Mouse (Mus musculus) CD4-positive helper T cell, adult 2 months (primary cell): ENCODE measurements around the gene Olfr1148.

Experiments used
- DNase-seq: peaks from one replicate; pipeline ENCODE4 v3.0.0-alpha.2; 2012; ENCODE audit warnings: low read depth, missing footprints, low spot score

Gene Olfr1148

GRCm38 (mm10) chr2:87830233-87830632 is at the start of gene Olfr1148:
TSS of gene Olfr1148 (plus strand) at chr2:87830533.
- no peak for DNase-seq

- DNase-seq = no peak
Observed at GRCm38 (mm10) chr2:87800292-87800691, 30.0 kb upstream of the Olfr1148 start, which contains the start of gene Olfr1143. TSS of gene Olfr1143 (plus strand) at chr2:87800592.

GRCm38 (mm10) chr2:87809522-87809921 is 20.8 kb upstream of the Olfr1148 start, which contains the start of gene Olfr1145:
TSS of gene Olfr1145 (plus strand) at chr2:87809822.
- DNase-seq = no peak

DNA sequence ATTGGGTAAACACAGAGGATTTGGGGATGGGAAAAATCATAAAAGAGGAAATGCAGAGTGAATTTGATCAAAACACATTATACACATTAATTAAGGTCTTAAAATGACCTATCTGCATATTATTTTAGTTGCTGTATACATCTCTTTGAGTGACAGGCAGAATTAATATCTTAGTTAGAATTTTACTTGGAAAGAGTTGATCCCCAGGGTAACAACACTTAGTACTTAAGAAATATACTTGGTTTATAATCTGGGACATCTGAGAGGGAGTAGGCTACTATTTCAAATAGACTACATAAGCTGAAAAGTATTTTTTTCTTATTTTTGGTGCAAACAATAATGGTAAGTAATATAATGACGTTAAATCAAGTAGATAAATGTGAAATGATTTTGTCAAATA is 13.4 kb downstream of the Olfr1148 start, which contains the start of gene Olfr1150-ps1:
TSS of gene Olfr1150-ps1 (plus strand) at position 301 of the 400 bp plus-strand sequence.
- no peak for DNase-seq

DNA sequence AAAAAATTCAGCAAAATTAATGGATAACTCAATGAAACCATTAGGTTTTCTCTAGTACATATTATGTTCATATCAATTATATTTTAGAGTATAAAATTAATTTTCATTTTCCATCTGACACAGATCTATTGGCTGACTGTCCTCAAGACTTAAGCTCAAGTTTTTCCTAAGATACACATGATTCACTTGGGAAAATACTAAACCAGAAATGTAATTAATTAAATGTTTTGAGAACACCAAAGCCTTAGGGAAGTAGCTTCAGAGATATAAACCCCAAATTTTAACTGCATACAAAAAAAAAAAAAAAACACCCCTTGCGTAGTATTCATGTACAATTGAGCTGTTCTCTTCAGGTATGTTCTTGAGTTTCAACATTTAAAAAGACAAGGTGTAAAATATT is 25.2 kb downstream of the Olfr1148 start, which contains the start of gene Olfr1151:
TSS of gene Olfr1151 (plus strand) at position 301 of the 400 bp plus-strand sequence.
- no peak for DNase-seq

DNA sequence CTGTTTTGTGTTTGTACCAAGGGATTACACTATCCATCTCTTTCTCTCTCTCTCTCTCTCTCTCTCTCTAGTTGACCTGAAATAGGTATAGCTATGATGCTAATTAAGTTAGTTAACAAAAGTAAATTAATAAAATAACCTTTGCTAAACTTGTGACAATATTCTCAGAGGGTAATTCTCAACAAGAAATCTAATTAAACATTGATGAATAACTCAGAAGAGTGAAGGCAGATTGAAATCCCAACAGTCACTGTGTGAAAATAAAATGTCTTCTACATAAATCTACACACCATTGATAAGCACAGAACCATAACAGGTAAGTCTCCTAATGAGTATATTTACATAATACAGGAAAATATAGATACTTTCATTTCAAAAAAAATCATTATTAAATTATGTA is 35.9 kb downstream of the Olfr1148 start, which contains the start of gene Olfr1152:
TSS of gene Olfr1152 (plus strand) at position 301 of the 400 bp plus-strand sequence.
- DNase-seq = no peak
